Mouse (Mus musculus): ENCODE data around the gene Bad. TPM values are rescaled to one million over a fixed set of nuclear protein-coding genes. Genes with fewer than 3 reads are reported as not detected.
"Not testable (repeated sequence)": the region's sequence is repeated elsewhere in the genome, so short reads cannot be mapped to it uniquely, and the experiment has no call there.

Gene Bad
- polyA plus RNA-seq, 1 experiment from 2014 or later = 69.1 TPM

DNA sequence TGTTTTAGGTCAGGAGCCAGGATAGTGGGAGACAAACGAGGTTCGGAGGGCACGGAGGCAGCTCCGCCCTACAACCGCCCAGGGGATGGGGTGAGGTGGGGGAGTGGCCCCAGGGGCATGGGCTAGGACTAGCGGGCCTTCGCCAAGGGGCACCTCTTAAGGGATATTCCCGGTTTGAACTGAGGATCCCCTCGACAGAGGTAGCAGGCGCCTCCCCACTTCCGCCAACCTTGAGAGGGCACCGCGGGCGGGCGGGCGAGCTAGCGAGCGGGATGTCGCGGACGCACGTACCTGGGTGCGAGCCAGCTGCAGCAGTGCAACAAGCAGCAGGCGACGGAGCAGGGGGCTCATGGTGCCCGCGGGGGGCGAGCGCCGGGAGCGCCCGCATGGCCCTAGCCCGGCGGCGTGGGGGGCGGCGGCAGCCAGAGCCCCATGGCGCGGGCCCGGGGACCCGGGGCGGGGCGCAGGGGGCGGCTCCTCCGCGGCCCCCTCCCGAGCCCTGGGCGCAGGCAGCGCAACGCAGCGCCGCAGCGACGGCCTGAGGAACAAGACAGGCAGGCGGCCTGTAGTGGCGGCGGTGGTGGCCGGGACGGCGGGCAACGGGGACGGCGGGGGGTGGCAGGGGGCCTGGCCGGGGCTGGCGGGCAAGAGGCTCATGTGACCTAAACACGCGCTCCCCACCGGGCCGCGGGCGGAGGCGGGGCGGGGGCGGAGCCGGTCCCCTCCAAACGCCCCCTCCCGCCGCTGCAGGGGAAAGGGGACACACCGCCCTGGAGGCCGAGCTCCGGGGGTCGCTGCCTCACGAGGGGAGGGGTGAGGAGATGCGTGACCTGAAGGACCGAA lies 45.6 kb downstream of the Bad start, which contains the start of gene Vegfb:
Gene Vegfb, minus strand, starts transcription at position 591 of the 843 bp plus-strand sequence.
- H3K27me3 ChIP-seq (ENCODE audit: control insufficient read depth, insufficient read depth, low read length) = no peaks in the 10 kb centered on the region
- H3K9ac ChIP-seq (replicated peaks; ENCODE audit: low read depth, low read length) = peak within 1 kb of the TSS; percentile 87
- WGBS = under 1% methylated on average over 78 of the region's 85 CpGs
- H3K4me1 ChIP-seq (ENCODE audit: control insufficient read depth, insufficient read depth, low read length) = peaks cover 18% of the 10 kb centered on the region
- ATAC-seq (ENCODE audit: insufficient number of reproducible peaks, insufficient read depth, low FRiP score, low read depth) = peak; percentile 50
- peak within 1 kb of the TSS; percentile 89 for H3K4me2 ChIP-seq (replicated peaks; ENCODE audit: low read depth, low read length)
- no peaks in the 10 kb centered on the region for H3K9me3 ChIP-seq (ENCODE audit: control insufficient read depth, low read depth, low read length)
- peaks cover 20% of the 10 kb centered on the region; the same call in 1 of the 2 replicates for H3K36me3 ChIP-seq (ENCODE audit: control insufficient read depth, insufficient read depth, low read length)
- peak within 1 kb of the TSS; percentile 72; the same call in 1 of the 2 replicates for H3K27ac ChIP-seq (ENCODE audit: low read length)
- H3K4me3 ChIP-seq (ENCODE audit: low read depth, low read length) = peak within 1 kb of the TSS; percentile 80

DNA sequence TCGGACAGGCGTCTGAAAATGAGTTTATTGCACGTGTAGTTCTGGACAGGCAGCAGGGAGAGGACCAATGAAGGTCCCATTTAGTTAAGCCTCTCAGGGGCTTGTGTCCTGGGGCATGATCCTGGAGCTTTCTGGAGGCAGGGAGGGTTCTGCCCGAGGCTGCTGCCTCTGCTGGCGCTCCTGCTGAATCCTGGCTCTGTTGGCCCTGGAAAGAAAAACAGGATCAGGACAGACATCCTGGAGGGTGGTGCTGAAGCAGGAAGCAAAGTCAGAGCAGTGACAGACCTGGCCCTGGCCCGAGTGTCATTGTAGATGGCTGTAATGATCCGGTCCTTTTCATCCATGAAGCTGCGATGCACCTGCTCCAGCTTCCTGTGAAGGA lies 46.2 kb downstream of the Bad start:
- no peak for ATAC-seq (ENCODE audit: insufficient number of reproducible peaks, insufficient read depth, low FRiP score, low read depth)
- Histone ChIP-seq H3K4me3 (ENCODE audit: low read depth, low read length) (peak overlapping the region; percentile 80), H3K27ac (ENCODE audit: low read length) (peak overlapping the region; percentile 72; the same call in 1 of the 2 replicates), H3K9me3 (ENCODE audit: control insufficient read depth, low read depth, low read length) (no peaks in the 10 kb centered on the region), H3K36me3 (ENCODE audit: control insufficient read depth, insufficient read depth, low read length) (peaks cover 15% of the 10 kb centered on the region; the same call in 1 of the 2 replicates), H3K27me3 (ENCODE audit: control insufficient read depth, insufficient read depth, low read length) (no peaks in the 10 kb centered on the region), H3K4me1 (ENCODE audit: control insufficient read depth, insufficient read depth, low read length) (peaks cover 20% of the 10 kb centered on the region), H3K9ac (replicated peaks; ENCODE audit: low read depth, low read length) (peak overlapping the region; percentile 87), H3K4me2 (replicated peaks; ENCODE audit: low read depth, low read length) (peak overlapping the region; percentile 89)
- 10% methylated on average over 8 of the region's 8 CpGs for WGBS

DNA sequence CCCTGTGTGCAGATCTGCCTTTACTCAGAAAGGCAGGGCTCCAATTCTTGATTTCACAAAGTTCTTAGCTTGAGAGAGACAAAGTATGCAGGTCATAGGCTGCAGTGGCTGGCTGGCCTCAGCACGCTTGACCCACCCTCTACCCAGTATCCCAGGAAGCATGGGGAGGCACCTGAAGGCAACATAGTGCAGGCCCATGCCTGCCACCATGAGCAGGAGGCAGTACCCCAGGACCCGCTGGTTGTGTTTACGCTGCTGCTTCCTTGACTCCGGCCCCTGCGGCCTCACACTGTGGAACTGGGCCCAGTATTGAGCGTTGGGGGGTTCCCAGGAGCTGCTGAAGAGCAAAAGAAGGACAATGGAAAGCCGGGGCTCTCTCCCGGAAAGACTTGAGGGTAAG lies 47.6 kb downstream of the Bad start:
- Histone ChIP-seq H3K27me3 (ENCODE audit: control insufficient read depth, insufficient read depth, low read length) (no peaks in the 10 kb centered on the region), H3K4me2 (replicated peaks; ENCODE audit: low read depth, low read length) (no peak overlapping the region), H3K4me1 (ENCODE audit: control insufficient read depth, insufficient read depth, low read length) (peaks cover 23% of the 10 kb centered on the region), H3K4me3 (ENCODE audit: low read depth, low read length) (no peak overlapping the region), H3K9ac (replicated peaks; ENCODE audit: low read depth, low read length) (no peak overlapping the region), H3K27ac (ENCODE audit: low read length) (no peak overlapping the region), H3K36me3 (ENCODE audit: control insufficient read depth, insufficient read depth, low read length) (peaks cover 9% of the 10 kb centered on the region; the same call in 1 of the 2 replicates), H3K9me3 (ENCODE audit: control insufficient read depth, low read depth, low read length) (no peaks in the 10 kb centered on the region)
- ATAC-seq (ENCODE audit: insufficient number of reproducible peaks, insufficient read depth, low FRiP score, low read depth) = no peak
- 82% methylated on average over 8 of the region's 8 CpGs for WGBS

DNA sequence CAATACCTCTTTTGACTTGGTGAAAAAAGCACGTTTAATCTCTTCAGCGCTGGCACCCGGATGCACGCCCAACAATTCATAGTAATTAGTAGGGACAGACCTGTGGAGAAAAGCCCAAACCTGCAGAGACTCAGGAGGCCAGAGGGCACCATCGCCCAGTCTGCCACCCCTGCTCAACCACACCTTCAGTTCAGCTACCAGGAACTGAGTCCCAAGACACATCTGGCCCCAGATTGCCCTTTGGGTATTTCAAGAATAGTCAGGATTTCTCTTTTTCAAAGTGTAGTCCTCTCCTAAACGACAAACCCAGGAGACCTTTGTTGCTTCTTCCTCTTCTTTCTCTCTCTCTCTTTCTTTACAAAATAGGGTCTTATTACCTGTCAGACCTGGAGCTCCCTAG lies 49.1 kb downstream of the Bad start:
- no peak overlapping the region for H3K9ac ChIP-seq (replicated peaks; ENCODE audit: low read depth, low read length)
- no peaks in the 10 kb centered on the region for H3K27me3 ChIP-seq (ENCODE audit: control insufficient read depth, insufficient read depth, low read length)
- H3K4me2 ChIP-seq (replicated peaks; ENCODE audit: low read depth, low read length) = no peak overlapping the region
- no peaks in the 10 kb centered on the region for H3K9me3 ChIP-seq (ENCODE audit: control insufficient read depth, low read depth, low read length)
- H3K27ac ChIP-seq (ENCODE audit: low read length) = no peak overlapping the region
- 86% methylated on average over 6 of the region's 6 CpGs for WGBS
- H3K4me3 ChIP-seq (ENCODE audit: low read depth, low read length) = no peak overlapping the region
- ATAC-seq (ENCODE audit: insufficient number of reproducible peaks, insufficient read depth, low FRiP score, low read depth) = no peak
- peaks cover 32% of the 10 kb centered on the region for H3K4me1 ChIP-seq (ENCODE audit: control insufficient read depth, insufficient read depth, low read length)
- no peaks in the 10 kb centered on the region for H3K36me3 ChIP-seq (ENCODE audit: control insufficient read depth, insufficient read depth, low read length)

DNA sequence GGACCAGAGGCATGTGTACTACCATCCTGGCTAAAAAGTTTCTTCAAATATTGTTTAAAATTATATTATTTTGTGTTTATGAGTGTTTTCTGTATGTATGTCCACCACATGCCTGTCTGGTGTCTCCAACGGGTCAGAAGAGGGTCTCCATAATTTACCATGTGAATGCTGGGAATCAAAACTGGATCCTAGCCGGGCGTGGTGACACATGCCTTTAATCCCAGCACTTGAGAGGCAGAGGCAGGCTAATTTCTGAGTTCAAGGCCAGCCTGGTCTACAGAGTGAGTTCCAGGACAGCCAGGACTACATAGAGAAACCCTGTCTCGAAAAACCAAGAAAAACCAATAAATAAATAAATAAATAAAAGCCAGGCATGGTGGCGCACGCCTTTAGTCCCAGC lies 49.5 kb downstream of the Bad start:
- peaks cover 30% of the 10 kb centered on the region for H3K4me1 ChIP-seq (ENCODE audit: control insufficient read depth, insufficient read depth, low read length)
- H3K4me2 ChIP-seq (replicated peaks; ENCODE audit: low read depth, low read length); H3K9me3 ChIP-seq (ENCODE audit: control insufficient read depth, low read depth, low read length); ATAC-seq (ENCODE audit: insufficient number of reproducible peaks, insufficient read depth, low FRiP score, low read depth); H3K27me3 ChIP-seq (ENCODE audit: control insufficient read depth, insufficient read depth, low read length); H3K36me3 ChIP-seq (ENCODE audit: control insufficient read depth, insufficient read depth, low read length); H3K4me3 ChIP-seq (ENCODE audit: low read depth, low read length); H3K9ac ChIP-seq (replicated peaks; ENCODE audit: low read depth, low read length); H3K27ac ChIP-seq (ENCODE audit: low read length): not testable (repeated sequence)
- WGBS = 90% methylated on average over 6 of the region's 6 CpGs

DNA sequence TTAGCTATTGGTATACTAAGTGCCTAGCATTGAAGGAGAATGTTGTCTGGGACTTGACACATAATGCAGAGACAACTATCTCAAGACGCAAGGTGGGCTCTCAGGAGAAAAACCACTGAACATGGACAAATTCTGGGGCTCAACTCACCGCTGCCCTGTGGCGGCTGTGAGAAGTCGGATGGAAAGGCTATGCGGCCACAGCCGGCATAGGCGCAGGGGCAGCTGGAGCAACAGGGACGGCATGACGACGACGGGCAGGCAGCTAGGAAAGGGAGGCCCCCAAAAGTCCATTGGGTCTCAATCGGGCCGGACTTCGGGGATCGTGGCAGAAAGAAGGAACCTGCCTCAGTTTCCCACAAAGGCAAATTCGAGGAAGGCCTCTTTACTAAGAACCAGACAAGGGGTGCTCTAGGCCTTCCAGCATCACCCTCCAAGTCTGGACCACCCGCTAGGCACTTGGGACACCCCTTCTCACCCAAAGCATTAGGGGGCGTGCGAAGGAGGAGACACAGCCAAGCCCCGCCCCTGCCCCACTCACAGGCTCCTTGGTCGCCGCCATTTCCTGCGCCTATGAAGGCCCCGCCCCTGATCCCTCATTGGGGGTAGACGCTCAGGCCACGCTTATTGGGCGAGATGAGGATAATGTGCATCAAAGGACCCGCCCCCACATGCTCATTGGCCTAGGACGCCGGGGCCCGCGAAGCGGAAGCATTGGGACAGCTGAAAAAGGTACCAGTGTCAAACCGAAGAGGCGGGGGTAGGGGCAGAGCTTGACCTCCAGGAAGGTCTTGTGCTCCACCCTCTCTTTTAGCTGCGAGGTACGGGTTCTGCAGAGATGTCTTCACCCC lies 50.6 kb downstream of the Bad start, which contains the start of gene Dnajc4:
Gene Dnajc4, minus strand, starts transcription at position 562 of the 848 bp plus-strand sequence.
- Histone ChIP-seq H3K9me3 (ENCODE audit: control insufficient read depth, low read depth, low read length) (no peaks in the 10 kb centered on the region), H3K4me2 (replicated peaks; ENCODE audit: low read depth, low read length) (peak within 1 kb of the TSS; percentile 92), H3K4me1 (ENCODE audit: control insufficient read depth, insufficient read depth, low read length) (peaks cover 29% of the 10 kb centered on the region), H3K36me3 (ENCODE audit: control insufficient read depth, insufficient read depth, low read length) (no peaks in the 10 kb centered on the region), H3K9ac (replicated peaks; ENCODE audit: low read depth, low read length) (peak within 1 kb of the TSS; percentile 60), H3K27me3 (ENCODE audit: control insufficient read depth, insufficient read depth, low read length) (no peaks in the 10 kb centered on the region), H3K4me3 (ENCODE audit: low read depth, low read length) (peak within 1 kb of the TSS; percentile 48), H3K27ac (ENCODE audit: low read length) (peak within 1 kb of the TSS; percentile 36; the same call in 1 of the 2 replicates)
- peak; percentile 94 for ATAC-seq (ENCODE audit: insufficient number of reproducible peaks, insufficient read depth, low FRiP score, low read depth)
- under 1% methylated on average over 37 of the region's 37 CpGs for WGBS

DNA sequence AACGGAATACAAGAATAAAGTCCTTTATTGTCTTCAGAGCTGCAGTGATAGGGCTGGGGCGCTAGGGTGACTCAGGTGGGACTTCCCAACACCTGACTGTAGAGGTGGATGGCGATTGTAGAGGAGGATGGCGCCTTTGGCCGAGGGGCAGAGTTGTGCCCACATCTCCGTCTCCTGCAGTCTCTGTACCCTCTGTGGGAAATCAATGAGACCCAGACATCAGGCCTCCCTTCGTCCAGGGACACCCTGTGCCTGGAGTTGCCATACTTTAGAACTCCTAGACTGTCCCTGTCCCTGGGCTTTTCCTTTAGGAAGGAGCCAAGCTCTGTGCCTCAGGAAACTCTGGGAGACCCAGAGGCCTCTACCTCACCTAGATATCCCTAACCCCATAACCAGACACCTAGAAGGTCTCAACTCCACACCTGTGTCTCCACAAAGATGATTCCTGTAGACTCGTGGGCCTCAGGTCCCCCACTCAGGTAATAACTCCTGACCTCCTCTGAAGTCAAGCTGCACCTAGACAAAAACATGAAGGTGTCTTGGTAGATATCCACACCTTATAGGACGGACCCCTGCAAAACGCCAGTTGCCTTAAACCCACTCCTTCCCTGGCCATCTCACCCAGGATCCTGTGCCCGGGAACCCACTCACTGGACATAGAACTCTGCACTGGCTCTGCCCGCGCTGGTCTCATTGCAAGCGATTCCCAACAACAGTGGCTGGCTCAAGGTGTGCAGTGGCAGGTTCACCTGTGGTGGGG lies 51.5 kb downstream of the Bad start:
- Histone ChIP-seq H3K9ac (replicated peaks; ENCODE audit: low read depth, low read length) (peak overlapping the region; percentile 40), H3K36me3 (ENCODE audit: control insufficient read depth, insufficient read depth, low read length) (no peaks in the 10 kb centered on the region), H3K4me1 (ENCODE audit: control insufficient read depth, insufficient read depth, low read length) (peaks cover 25% of the 10 kb centered on the region), H3K27me3 (ENCODE audit: control insufficient read depth, insufficient read depth, low read length) (no peaks in the 10 kb centered on the region), H3K4me2 (replicated peaks; ENCODE audit: low read depth, low read length) (peak overlapping the region; percentile 92), H3K27ac (ENCODE audit: low read length) (no peak overlapping the region), H3K4me3 (ENCODE audit: low read depth, low read length) (peak overlapping the region; percentile 48), H3K9me3 (ENCODE audit: control insufficient read depth, low read depth, low read length) (no peaks in the 10 kb centered on the region)
- no peak for ATAC-seq (ENCODE audit: insufficient number of reproducible peaks, insufficient read depth, low FRiP score, low read depth)
- 57% methylated on average over 14 of the region's 14 CpGs for WGBS

DNA sequence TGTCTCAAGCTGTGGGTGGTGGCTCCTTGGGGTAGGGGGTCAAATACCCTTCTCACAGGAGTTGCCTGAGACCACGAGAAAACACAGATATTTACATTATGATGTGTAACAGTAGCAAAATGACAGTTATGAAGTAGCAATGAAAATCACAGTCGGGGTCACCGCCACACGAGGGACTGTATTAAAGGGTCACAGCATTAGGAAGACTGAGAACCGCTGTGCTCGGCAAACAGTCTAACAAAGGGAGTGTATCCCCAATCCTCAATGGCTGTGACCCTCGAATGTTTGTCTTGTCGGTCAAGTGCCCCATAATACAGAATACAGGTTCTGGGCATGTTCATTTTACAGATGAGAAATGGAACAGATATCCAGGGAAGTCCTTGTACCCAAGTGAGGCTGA lies 52.3 kb downstream of the Bad start:
- Histone ChIP-seq H3K9ac (replicated peaks; ENCODE audit: low read depth, low read length) (no peak overlapping the region), H3K4me3 (ENCODE audit: low read depth, low read length) (no peak overlapping the region), H3K36me3 (ENCODE audit: control insufficient read depth, insufficient read depth, low read length) (no peaks in the 10 kb centered on the region), H3K4me2 (replicated peaks; ENCODE audit: low read depth, low read length) (no peak overlapping the region), H3K27ac (ENCODE audit: low read length) (no peak overlapping the region), H3K27me3 (ENCODE audit: control insufficient read depth, insufficient read depth, low read length) (no peaks in the 10 kb centered on the region), H3K9me3 (ENCODE audit: control insufficient read depth, low read depth, low read length) (no peaks in the 10 kb centered on the region), H3K4me1 (ENCODE audit: control insufficient read depth, insufficient read depth, low read length) (peaks cover 24% of the 10 kb centered on the region)
- 77% methylated on average over 8 of the region's 8 CpGs for WGBS
- ATAC-seq (ENCODE audit: insufficient number of reproducible peaks, insufficient read depth, low FRiP score, low read depth) = no peak

Measured in stomach, embryonic 14.5 days (tissue).